Mouse (Mus musculus) heart, postnatal 10 days (tissue): ENCODE results near the gene Ly6g5c. TPM values are rescaled to one million over a fixed set of nuclear protein-coding genes. Genes with fewer than 3 reads are reported as not detected.

Experiments used
- DNase-seq, 2 experiments: peaks; one replicate each; pipeline ENCODE4 v3.0.0; 2021
- intact Hi-C: fragments of 180-260 bp; cut with DNase I; formaldehyde crosslinking; loops from one replicate; pipeline ENCODE4 v1.15.1; 2025
- total RNA-seq, 2 experiments: library from RNA; stranded (reverse); gene quantifications; 2 replicates each; pipeline ENCODE4 v1.2.3; 2021

Gene Ly6g5c
- total RNA-seq, 2 experiments from 2014 or later, result not detected

- no peak for DNase-seq
- intact Hi-C loops, result no loop called here
Measured at GRCm38 (mm10) chr17:35133517-35133916, 25.4 kb downstream of the Ly6g5c start.

- peak; percentile 96 for DNase-seq
- intact Hi-C loops, result no loop called here
Measured at GRCm38 (mm10) chr17:35134801-35135590, 26.9 kb downstream of the Ly6g5c start, which contains the start of gene Bag6. Bag6 (plus strand) TSS chr17:35135178.

- intact Hi-C loops, result loop anchor here (2.0 kb wide), 1 partner anchor 27 kb away; no protein-coding TSS in a partner anchor
- DNase-seq, result no peak
Measured at GRCm38 (mm10) chr17:35135591-35136320, 27.7 kb downstream of the Ly6g5c start.

- intact Hi-C loops, result loop anchor here (2.0 kb wide), 1 partner anchor 14 kb away; no protein-coding TSS in a partner anchor
- no peak for DNase-seq
Measured at GRCm38 (mm10) chr17:35139269-35139668, 31.2 kb downstream of the Ly6g5c start.

GRCm38 (mm10) chr17:35140490-35140996, 32.5 kb downstream of the Ly6g5c start:
- DNase-seq, result no peak
- intact Hi-C loops, result no loop called here

GRCm38 (mm10) chr17:35141971-35142370, 33.9 kb downstream of the Ly6g5c start:
- DNase-seq, result no peak
- intact Hi-C loops, result no loop called here

- no peak for DNase-seq
- intact Hi-C loops, result no loop called here
Measured at GRCm38 (mm10) chr17:35146139-35146538, 38.1 kb downstream of the Ly6g5c start.

GRCm38 (mm10) chr17:35147348-35147747, 39.3 kb downstream of the Ly6g5c start:
- DNase-seq, result no peak
- intact Hi-C loops, result no loop called here

GRCm38 (mm10) chr17:35147922-35148639, 40.0 kb downstream of the Ly6g5c start:
- DNase-seq, result no peak
- intact Hi-C loops, result no loop called here

GRCm38 (mm10) chr17:35152121-35152520, 44.0 kb downstream of the Ly6g5c start:
- intact Hi-C loops, result loop anchor here (2.0 kb wide), 1 partner anchor 13 kb away; no protein-coding TSS in a partner anchor
- no peak for DNase-seq

GRCm38 (mm10) chr17:35153077-35153476, 45.0 kb downstream of the Ly6g5c start:
- DNase-seq, result no peak
- intact Hi-C loops, result loop anchor here (2.0 kb wide), 1 partner anchor 14 kb away; no protein-coding TSS in a partner anchor

GRCm38 (mm10) chr17:35153931-35154330, 45.9 kb downstream of the Ly6g5c start:
- DNase-seq, result no peak
- intact Hi-C loops, result loop anchor here (2.0 kb wide), 1 partner anchor 15 kb away; no protein-coding TSS in a partner anchor

GRCm38 (mm10) chr17:35154616-35155015, 46.5 kb downstream of the Ly6g5c start:
- intact Hi-C loops, result no loop called here
- no peak for DNase-seq

GRCm38 (mm10) chr17:35155451-35155850, 47.4 kb downstream of the Ly6g5c start:
- no peak for DNase-seq
- intact Hi-C loops, result no loop called here

GRCm38 (mm10) chr17:35156461-35157200, 48.6 kb downstream of the Ly6g5c start:
- no peak for DNase-seq
- intact Hi-C loops, result no loop called here

GRCm38 (mm10) chr17:35157254-35157653, 49.2 kb downstream of the Ly6g5c start:
- DNase-seq, result no peak
- intact Hi-C loops, result no loop called here

GRCm38 (mm10) chr17:35157661-35158175, 49.6 kb downstream of the Ly6g5c start:
- intact Hi-C loops, result no loop called here
- no peak for DNase-seq

GRCm38 (mm10) chr17:35158850-35159593, 50.9 kb downstream of the Ly6g5c start:
- no peak for DNase-seq
- intact Hi-C loops, result no loop called here

- DNase-seq, result no peak
- intact Hi-C loops, result loop anchor here (2.0 to 5.0 kb wide), 2 partner anchors 15 to 32 kb away; partner anchors contain the start of gene D17H6S53E
Measured at GRCm38 (mm10) chr17:35159638-35160037, 51.6 kb downstream of the Ly6g5c start.
